Mouse (Mus musculus) limb, embryonic 13.5 days (tissue): ENCODE measurements at regions not wholly inside any gene's neighbourhood (a gene's known extent, or its start where the extent isn't known, plus 50 kb on each side); places are given as distances from the start of the nearest gene placed in this dataset.
"Not testable (repeated sequence)": the region's sequence is repeated elsewhere in the genome, so short reads cannot be mapped to it uniquely, and the experiment has no call there.

Experiments
- ATAC-seq: fragments of 200-750 bp; cut with Nextera tagmentation; 2 replicates; pipeline ENCODE4 v1.8.0; 2017; ENCODE audit warnings: low read depth, moderate number of reproducible peaks, moderate TSS enrichment; ENCODE audit not compliant: low FRiP score
- H3K27ac ChIP-seq: fragments of 300-500 bp; sonication (generic); 2 replicates; pipeline ENCODE4 v1.5.1; 2015; ENCODE audit warnings: inconsistent platforms, mild to moderate bottlenecking, moderate library complexity
- H3K27me3 ChIP-seq: fragments of 300-500 bp; sonication (generic); 2 replicates; pipeline ENCODE4 v1.6.1; 2015; ENCODE audit warnings: mild to moderate bottlenecking, inconsistent platforms
- H3K36me3 ChIP-seq: fragments of 300-500 bp; sonication (generic); 2 replicates; pipeline ENCODE4 v1.6.1; 2015; ENCODE audit warnings: inconsistent platforms, mild to moderate bottlenecking, moderate library complexity
- H3K4me1 ChIP-seq: fragments of 300-500 bp; sonication (generic); 2 replicates; pipeline ENCODE4 v1.6.1; 2015; ENCODE audit warnings: inconsistent platforms
- H3K4me2 ChIP-seq: fragments of 300-500 bp; sonication (generic); replicated peaks from 2 replicates; pipeline ENCODE4 v1.6.1; 2015; ENCODE audit warnings: inconsistent platforms, mild to moderate bottlenecking, moderate library complexity
- H3K4me3 ChIP-seq: fragments of 300-500 bp; sonication (generic); 2 replicates; pipeline ENCODE4 v1.5.1; 2015; ENCODE audit warnings: moderate library complexity, mild to moderate bottlenecking, inconsistent platforms
- H3K9ac ChIP-seq: fragments of 300-500 bp; sonication (generic); 2 replicates; pipeline ENCODE4 v1.6.1; 2015; ENCODE audit warnings: mild to moderate bottlenecking, inconsistent platforms
- H3K9me3 ChIP-seq: fragments of 300-500 bp; sonication (generic); 2 replicates; pipeline ENCODE4 v1.6.1; 2016; ENCODE audit warnings: inconsistent platforms
- WGBS: fragments of 180-500 bp; shearing (Covaris S2); methylation state at CpG from one replicate; pipeline ENCODE4 v1.1.7; 2015; 5-methylcytosine and 5-hydroxymethylcytosine counted together

GRCm38 (mm10) chr9:11441241-11441997 lies 536.8 kb upstream of the Cntn5 start:
- 81% methylated on average over 10 of the region's 10 CpGs for WGBS
- not testable (repeated sequence) for H3K9me3 ChIP-seq, H3K9ac ChIP-seq, H3K27ac ChIP-seq, H3K36me3 ChIP-seq, ATAC-seq, H3K4me3 ChIP-seq, H3K4me2 ChIP-seq, H3K27me3 ChIP-seq, H3K4me1 ChIP-seq

- Histone ChIP-seq H3K9ac (no peak overlapping the region), H3K27ac (no peak overlapping the region), H3K4me3 (no peak overlapping the region), H3K4me1 (no peaks in the 10 kb centered on the region), H3K4me2 (no peak overlapping the region), H3K27me3 (no peaks in the 10 kb centered on the region), H3K36me3 (no peaks in the 10 kb centered on the region), H3K9me3 (no peaks in the 10 kb centered on the region)
- no peak for ATAC-seq
- WGBS, result 64% methylated on average over 1 of the region's 1 CpGs
Observed at GRCm38 (mm10) chr9:11436443-11437167, 532.0 kb upstream of the Cntn5 start.

GRCm38 (mm10) chr9:11436014-11436413 lies 531.4 kb upstream of the Cntn5 start:
- no peaks in the 10 kb centered on the region for H3K9me3 ChIP-seq
- H3K27ac ChIP-seq, result no peak overlapping the region
- no peak for ATAC-seq
- H3K4me3 ChIP-seq, result no peak overlapping the region
- no peak overlapping the region for H3K4me2 ChIP-seq
- WGBS, result 81% methylated on average over 2 of the region's 2 CpGs
- H3K36me3 ChIP-seq, result no peaks in the 10 kb centered on the region
- H3K9ac ChIP-seq, result no peak overlapping the region
- H3K27me3 ChIP-seq, result no peaks in the 10 kb centered on the region
- no peaks in the 10 kb centered on the region for H3K4me1 ChIP-seq

GRCm38 (mm10) chr9:11435019-11435418 lies 530.4 kb upstream of the Cntn5 start:
- no peaks in the 10 kb centered on the region for H3K36me3 ChIP-seq
- no peak for ATAC-seq
- 22% methylated on average over 2 of the region's 2 CpGs for whole genome bisulfite sequencing
- H3K4me3 ChIP-seq, result no peak overlapping the region
- H3K27me3 ChIP-seq, result no peaks in the 10 kb centered on the region
- no peak overlapping the region for H3K27ac ChIP-seq
- H3K4me1 ChIP-seq, result no peaks in the 10 kb centered on the region
- H3K9me3 ChIP-seq, result no peaks in the 10 kb centered on the region
- no peak overlapping the region for H3K4me2 ChIP-seq
- H3K9ac ChIP-seq, result no peak overlapping the region

- Histone ChIP-seq H3K4me1 (no peaks in the 10 kb centered on the region), H3K4me3 (no peak overlapping the region), H3K27ac (no peak overlapping the region), H3K27me3 (no peaks in the 10 kb centered on the region), H3K9me3 (no peaks in the 10 kb centered on the region), H3K36me3 (no peaks in the 10 kb centered on the region), H3K9ac (no peak overlapping the region), H3K4me2 (no peak overlapping the region)
- no peak for ATAC-seq
- WGBS, result 77% methylated on average over 3 of the region's 3 CpGs
Observed at GRCm38 (mm10) chr9:11426473-11426872, 521.9 kb upstream of the Cntn5 start.

GRCm38 (mm10) chr9:11396829-11397228 lies 492.3 kb upstream of the Cntn5 start:
- 57% methylated on average over 2 of the region's 2 CpGs for WGBS
- no peaks in the 10 kb centered on the region for H3K27me3 ChIP-seq
- H3K4me3 ChIP-seq, result no peak overlapping the region
- H3K9me3 ChIP-seq, result no peaks in the 10 kb centered on the region
- no peak overlapping the region for H3K9ac ChIP-seq
- H3K4me1 ChIP-seq, result no peaks in the 10 kb centered on the region
- no peak for ATAC-seq
- H3K36me3 ChIP-seq, result no peaks in the 10 kb centered on the region
- H3K4me2 ChIP-seq, result no peak overlapping the region
- no peak overlapping the region for H3K27ac ChIP-seq

- Histone ChIP-seq H3K9ac (no peak overlapping the region), H3K9me3 (no peaks in the 10 kb centered on the region), H3K27ac (no peak overlapping the region), H3K36me3 (no peaks in the 10 kb centered on the region), H3K4me3 (no peak overlapping the region), H3K27me3 (no peaks in the 10 kb centered on the region), H3K4me2 (no peak overlapping the region), H3K4me1 (no peaks in the 10 kb centered on the region)
- no peak for ATAC-seq
- WGBS, result 78% methylated on average over 1 of the region's 1 CpGs
Observed at GRCm38 (mm10) chr9:11381648-11382075, 477.1 kb upstream of the Cntn5 start.

- Histone ChIP-seq H3K4me2 (no peak overlapping the region), H3K4me1 (no peaks in the 10 kb centered on the region), H3K27me3 (no peaks in the 10 kb centered on the region), H3K9ac (no peak overlapping the region), H3K9me3 (no peaks in the 10 kb centered on the region), H3K36me3 (no peaks in the 10 kb centered on the region), H3K4me3 (no peak overlapping the region), H3K27ac (no peak overlapping the region)
- ATAC-seq, result no peak
- WGBS, result 88% methylated on average over 7 of the region's 7 CpGs
Observed at GRCm38 (mm10) chr9:11380531-11380930, 476.0 kb upstream of the Cntn5 start.

- Histone ChIP-seq H3K9me3 (no peaks in the 10 kb centered on the region), H3K36me3 (no peaks in the 10 kb centered on the region), H3K4me1 (no peaks in the 10 kb centered on the region), H3K4me2 (no peak overlapping the region), H3K27me3 (no peaks in the 10 kb centered on the region), H3K4me3 (no peak overlapping the region), H3K27ac (no peak overlapping the region), H3K9ac (no peak overlapping the region)
- 85% methylated on average over 4 of the region's 4 CpGs for WGBS
- ATAC-seq, result no peak
Observed at GRCm38 (mm10) chr9:11378046-11378445, 473.5 kb upstream of the Cntn5 start.

GRCm38 (mm10) chr9:11377586-11377985 lies 473.0 kb upstream of the Cntn5 start:
- no peak overlapping the region for H3K4me3 ChIP-seq
- H3K9me3 ChIP-seq, result no peaks in the 10 kb centered on the region
- H3K27ac ChIP-seq, result no peak overlapping the region
- WGBS, result 57% methylated on average over 4 of the region's 4 CpGs
- no peak overlapping the region for H3K4me2 ChIP-seq
- ATAC-seq, result no peak
- H3K27me3 ChIP-seq, result no peaks in the 10 kb centered on the region
- H3K4me1 ChIP-seq, result no peaks in the 10 kb centered on the region
- H3K9ac ChIP-seq, result no peak overlapping the region
- no peaks in the 10 kb centered on the region for H3K36me3 ChIP-seq

GRCm38 (mm10) chr9:11373294-11373903 lies 468.8 kb upstream of the Cntn5 start:
- no peaks in the 10 kb centered on the region for H3K4me1 ChIP-seq
- H3K27me3 ChIP-seq, result no peaks in the 10 kb centered on the region
- H3K9me3 ChIP-seq, result no peaks in the 10 kb centered on the region
- H3K36me3 ChIP-seq, result no peaks in the 10 kb centered on the region
- 60% methylated on average over 2 of the region's 2 CpGs for WGBS
- H3K27ac ChIP-seq, result no peak overlapping the region
- no peak for ATAC-seq
- H3K4me2 ChIP-seq, result no peak overlapping the region
- no peak overlapping the region for H3K9ac ChIP-seq
- no peak overlapping the region for H3K4me3 ChIP-seq

GRCm38 (mm10) chr9:11368056-11368455 lies 463.5 kb upstream of the Cntn5 start:
- H3K9ac ChIP-seq, result no peak overlapping the region
- H3K9me3 ChIP-seq, result no peaks in the 10 kb centered on the region
- no peak overlapping the region for H3K4me3 ChIP-seq
- no peaks in the 10 kb centered on the region for H3K27me3 ChIP-seq
- H3K36me3 ChIP-seq, result no peaks in the 10 kb centered on the region
- no peak overlapping the region for H3K27ac ChIP-seq
- H3K4me1 ChIP-seq, result no peaks in the 10 kb centered on the region
- ATAC-seq, result no peak
- H3K4me2 ChIP-seq, result no peak overlapping the region
- WGBS, result 50% methylated on average over 1 of the region's 1 CpGs
